Mouse (Mus musculus): ENCODE data around the gene Gm44503. TPM values are rescaled to one million over a fixed set of nuclear protein-coding genes. Genes with fewer than 3 reads are reported as not detected.

The Gm44503 gene
- polyA plus RNA-seq, 2 experiments, result not detected

DNA sequence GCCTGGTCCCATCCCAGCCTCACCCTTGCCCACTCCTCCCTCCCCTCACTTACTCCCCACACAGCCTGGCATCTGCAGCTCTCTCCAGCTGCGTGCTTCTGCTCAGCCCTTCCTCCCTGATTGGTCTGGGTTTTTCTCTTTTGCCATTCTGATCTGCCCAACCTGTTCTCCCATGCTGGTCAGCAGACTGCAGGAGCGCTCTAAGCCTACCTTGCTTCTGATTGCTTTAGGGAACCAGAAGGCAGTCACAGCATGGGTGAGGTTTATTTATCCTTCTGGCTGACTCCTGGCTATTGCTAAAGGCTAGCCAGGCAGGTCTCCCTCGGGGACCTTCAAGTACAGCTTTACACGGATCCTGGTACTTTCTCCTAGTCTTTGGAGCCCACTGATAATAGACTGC lies 72.8 kb downstream of the Gm44503 start:
- no peaks in the 10 kb centered on the region for H3K27me3 ChIP-seq (ENCODE audit: control insufficient read depth, insufficient read depth, low read length)
- H3K9me3 ChIP-seq (ENCODE audit: control insufficient read depth, low read length), result no peaks in the 10 kb centered on the region
- H3K36me3 ChIP-seq (replicated peaks; ENCODE audit: control insufficient read depth, insufficient read depth, low read depth), result no peaks in the 10 kb centered on the region
- H3K4me3 ChIP-seq (ENCODE audit: insufficient read depth in 1 of 2, low read depth in 2 of 2, low read length in 2 of 2), result no peak overlapping the region
- no peaks in the 10 kb centered on the region for H3K4me1 ChIP-seq (replicated peaks; ENCODE audit: control insufficient read depth in 2 of 2, insufficient read depth in 2 of 2, low read length in 1 of 2)
- DNase-seq (ENCODE audit: low read depth in 3 of 3, low spot score in 3 of 3) (no peak), ATAC-seq (ENCODE audit: insufficient read depth) (no peak)
- H3K27ac ChIP-seq, result no peak overlapping the region
- H3K4me2 ChIP-seq (ENCODE audit: low read depth), result no peak overlapping the region
- no peak overlapping the region for H3K9ac ChIP-seq (replicated peaks)
- TF ChIP-seq CTCF (IDR thresholded peaks at IDR 0.05; ENCODE audit: low read depth) (no peak), EP300 (IDR thresholded peaks at IDR 0.05; ENCODE audit: low read depth) (no peak)
- 57% methylated on average over 4 of the region's 4 CpGs for WGBS (ENCODE audit: insufficient replicate concordance)

DNA sequence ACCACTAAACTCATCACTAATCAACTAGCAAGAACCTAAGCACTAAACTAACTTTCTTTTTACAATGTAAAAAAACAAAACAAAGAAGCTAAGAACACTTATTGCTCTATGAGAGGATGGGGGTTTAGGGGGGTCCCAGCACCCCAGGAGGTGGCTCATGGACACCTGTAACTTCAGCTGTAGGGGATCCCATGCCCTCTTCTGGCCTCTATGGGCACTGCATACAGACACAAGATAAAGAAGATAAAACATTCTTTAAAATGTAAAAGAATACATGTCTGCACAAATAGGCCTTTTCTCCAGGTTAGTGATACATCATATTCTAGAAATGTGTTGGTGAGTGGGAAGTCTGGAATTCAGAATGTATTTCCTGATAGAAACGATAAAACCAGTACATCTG lies 74.8 kb downstream of the Gm44503 start:
- 80% methylated on average over 1 of the region's 1 CpGs for WGBS (ENCODE audit: insufficient replicate concordance)
- Histone ChIP-seq H3K9me3 (ENCODE audit: control insufficient read depth, low read length) (no peaks in the 10 kb centered on the region), H3K36me3 (replicated peaks; ENCODE audit: control insufficient read depth, insufficient read depth, low read depth) (no peaks in the 10 kb centered on the region), H3K27ac (no peak overlapping the region), H3K4me3 (ENCODE audit: insufficient read depth in 1 of 2, low read depth in 2 of 2, low read length in 2 of 2) (no peak overlapping the region), H3K4me1 (replicated peaks; ENCODE audit: control insufficient read depth in 2 of 2, insufficient read depth in 2 of 2, low read length in 1 of 2) (no peaks in the 10 kb centered on the region), H3K9ac (replicated peaks) (no peak overlapping the region), H3K4me2 (ENCODE audit: low read depth) (no peak overlapping the region), H3K27me3 (ENCODE audit: control insufficient read depth, insufficient read depth, low read length) (no peaks in the 10 kb centered on the region)
- ATAC-seq (ENCODE audit: insufficient read depth), result no peak
- TF ChIP-seq EP300 (IDR thresholded peaks at IDR 0.05; ENCODE audit: low read depth) (no peak), CTCF (IDR thresholded peaks at IDR 0.05; ENCODE audit: low read depth) (peak; percentile 30)
- no peak for DNase-seq (ENCODE audit: low read depth in 3 of 3, low spot score in 3 of 3)

DNA sequence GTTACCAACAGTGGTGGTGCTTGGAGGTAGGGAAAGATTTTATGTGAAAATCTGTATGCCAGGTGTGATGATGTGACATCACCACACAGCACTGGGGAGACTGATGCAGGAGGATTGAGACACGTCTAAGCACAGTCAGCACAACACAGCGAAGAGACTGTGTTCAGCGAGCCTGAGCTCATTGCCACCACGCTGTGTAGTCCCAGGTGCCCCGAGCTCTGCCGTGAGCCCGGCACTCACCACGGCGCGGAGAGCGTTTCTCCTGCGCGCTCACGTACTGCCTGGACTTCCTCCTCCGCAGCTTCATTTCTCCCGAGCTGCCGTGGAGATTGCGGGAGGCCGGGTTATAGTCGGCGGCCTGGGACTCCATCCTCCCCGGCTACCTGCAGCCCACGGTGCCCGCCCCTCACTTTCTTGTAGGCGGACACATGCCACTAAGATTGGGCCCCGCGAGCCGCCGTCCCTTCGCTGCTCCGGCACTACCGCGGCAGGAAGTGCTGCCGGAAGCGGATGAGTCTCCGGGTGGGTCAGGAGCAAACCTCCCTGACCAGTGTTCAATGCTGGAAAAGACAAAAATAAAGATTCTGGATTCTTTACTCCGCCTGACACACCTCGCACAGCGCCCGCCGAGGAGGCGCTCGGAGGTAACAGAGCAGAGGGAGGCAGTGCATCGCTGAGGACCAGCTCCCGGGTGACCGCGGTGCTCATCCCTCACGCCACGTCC lies 80.7 kb downstream of the Gm44503 start:
- no peaks in the 10 kb centered on the region for H3K9me3 ChIP-seq (ENCODE audit: control insufficient read depth, low read length)
- peak; percentile 86 for ATAC-seq (ENCODE audit: insufficient read depth)
- peak; percentile 74 to 79 (median 77) for DNase-seq (ENCODE audit: low read depth in 3 of 3, low spot score in 3 of 3)
- TF ChIP-seq CTCF (IDR thresholded peaks at IDR 0.05; ENCODE audit: low read depth), result no peak
- no peak for TF ChIP-seq EP300 (IDR thresholded peaks at IDR 0.05; ENCODE audit: low read depth)
- peaks cover 8 to 11% of the 10 kb centered on the region in 2 experiments for H3K4me1 ChIP-seq (replicated peaks; ENCODE audit: control insufficient read depth in 2 of 2, insufficient read depth in 2 of 2, low read length in 1 of 2)
- H3K27ac ChIP-seq, result peak overlapping the region; percentile 46
- H3K27me3 ChIP-seq (ENCODE audit: control insufficient read depth, insufficient read depth, low read length), result no peaks in the 10 kb centered on the region
- under 1% methylated on average over 49 of the region's 49 CpGs for WGBS (ENCODE audit: insufficient replicate concordance)
- H3K9ac ChIP-seq (replicated peaks), result peak overlapping the region; percentile 89
- no peaks in the 10 kb centered on the region for H3K36me3 ChIP-seq (replicated peaks; ENCODE audit: control insufficient read depth, insufficient read depth, low read depth)
- peak overlapping the region; percentile 89 for H3K4me2 ChIP-seq (ENCODE audit: low read depth)
- peak overlapping the region; percentile 70 to 86 for H3K4me3 ChIP-seq (ENCODE audit: insufficient read depth in 1 of 2, low read depth in 2 of 2, low read length in 2 of 2)

DNA sequence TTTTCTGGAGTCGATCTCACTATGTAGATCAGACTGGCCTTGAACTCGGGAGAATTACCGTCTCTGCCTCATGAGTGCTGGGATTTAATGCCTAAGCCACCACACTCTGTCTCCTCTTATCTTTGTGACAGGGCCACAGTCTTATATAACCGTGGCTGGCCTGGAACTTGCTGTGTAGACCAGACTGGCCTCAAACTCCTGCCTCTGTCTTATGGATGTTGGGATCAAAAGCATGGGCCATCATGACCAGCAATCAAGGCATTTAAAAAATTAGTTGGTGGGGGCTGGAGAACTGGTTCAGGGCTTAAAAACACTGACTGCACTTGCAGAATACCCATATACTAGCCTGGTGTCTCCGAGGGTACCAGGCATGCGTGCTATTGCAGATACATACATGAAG lies 81.4 kb downstream of the Gm44503 start, which contains the start of gene Pigb:
Pigb (minus strand) TSS at position 299 of the 400 bp plus-strand sequence.
- Histone ChIP-seq H3K27ac (peak within 1 kb of the TSS; percentile 46), H3K9me3 (ENCODE audit: control insufficient read depth, low read length) (no peaks in the 10 kb centered on the region), H3K4me2 (ENCODE audit: low read depth) (peak within 1 kb of the TSS; percentile 89), H3K4me3 (ENCODE audit: insufficient read depth in 1 of 2, low read depth in 2 of 2, low read length in 2 of 2) (peak within 1 kb of the TSS; percentile 70 to 86), H3K27me3 (ENCODE audit: control insufficient read depth, insufficient read depth, low read length) (no peaks in the 10 kb centered on the region), H3K4me1 (replicated peaks; ENCODE audit: control insufficient read depth in 2 of 2, insufficient read depth in 2 of 2, low read length in 1 of 2) (peaks cover 8 to 14% of the 10 kb centered on the region in 2 experiments), H3K36me3 (replicated peaks; ENCODE audit: control insufficient read depth, insufficient read depth, low read depth) (no peaks in the 10 kb centered on the region), H3K9ac (replicated peaks) (peak within 1 kb of the TSS; percentile 89)
- 27% methylated on average over 6 of the region's 6 CpGs for WGBS (ENCODE audit: insufficient replicate concordance)
- no peak for DNase-seq (ENCODE audit: low read depth in 3 of 3, low spot score in 3 of 3)
- no peak for ATAC-seq (ENCODE audit: insufficient read depth)
- no peak for TF ChIP-seq CTCF (IDR thresholded peaks at IDR 0.05; ENCODE audit: low read depth)
- no peak for TF ChIP-seq EP300 (IDR thresholded peaks at IDR 0.05; ENCODE audit: low read depth)

DNA sequence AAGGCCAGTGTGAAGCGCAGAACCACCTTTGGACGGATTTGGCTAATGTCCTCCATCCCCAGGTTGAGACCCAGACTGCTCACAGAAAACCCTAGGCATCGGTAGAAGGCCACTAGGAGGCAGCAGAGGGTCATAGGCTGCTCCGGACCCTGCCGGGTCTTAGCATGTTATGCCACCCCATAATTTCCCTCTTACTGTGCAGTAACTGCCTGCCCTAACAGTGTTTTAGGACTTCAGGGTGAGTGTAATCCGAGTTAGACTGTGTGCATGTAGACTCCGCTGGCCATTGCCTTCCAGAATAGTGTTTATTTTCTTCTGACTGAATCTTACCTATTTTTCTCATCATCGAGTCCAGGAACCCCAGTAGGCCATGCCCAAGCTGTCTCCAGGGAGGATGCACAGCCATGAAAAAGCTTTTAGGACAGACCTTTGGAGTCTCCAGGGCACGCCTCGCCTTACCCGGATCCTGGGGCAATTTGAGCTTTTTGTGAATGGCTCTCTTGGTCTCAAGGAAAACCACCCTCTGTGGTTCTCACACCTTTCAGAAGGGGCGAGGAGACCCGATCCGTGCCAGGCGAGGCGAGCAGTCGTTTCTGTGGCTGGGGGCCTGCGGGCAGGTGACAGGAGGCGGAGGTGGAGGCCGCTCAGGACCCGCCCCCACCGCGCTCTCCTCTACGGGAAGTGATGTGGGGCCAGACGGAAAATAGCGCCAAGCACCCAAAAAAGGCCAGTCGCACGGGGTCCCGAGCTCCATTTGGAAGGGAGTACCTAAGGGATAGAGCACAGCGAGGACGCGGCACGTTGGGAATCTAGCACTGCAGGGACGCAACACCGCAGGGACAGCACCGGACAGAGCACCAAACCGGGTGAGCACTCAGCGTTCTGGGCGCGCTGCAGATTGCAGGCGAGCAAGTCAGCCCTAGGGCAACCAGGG lies 85.8 kb downstream of the Gm44503 start, which contains the start of gene Rab27a:
Rab27a (plus strand) TSS at position 709 of the 934 bp plus-strand sequence.
- H3K9me3 ChIP-seq (ENCODE audit: control insufficient read depth, low read length), result no peaks in the 10 kb centered on the region
- peak; percentile 62 for ATAC-seq (ENCODE audit: insufficient read depth)
- DNase-seq (ENCODE audit: low read depth in 3 of 3, low spot score in 3 of 3), result peak; percentile 54 to 62 (median 59)
- no peaks in the 10 kb centered on the region for H3K27me3 ChIP-seq (ENCODE audit: control insufficient read depth, insufficient read depth, low read length)
- H3K4me2 ChIP-seq (ENCODE audit: low read depth), result peak within 1 kb of the TSS; percentile 66
- 2% methylated on average over 41 of the region's 41 CpGs for WGBS (ENCODE audit: insufficient replicate concordance)
- no peaks in the 10 kb centered on the region for H3K36me3 ChIP-seq (replicated peaks; ENCODE audit: control insufficient read depth, insufficient read depth, low read depth)
- peak; percentile 96 for TF ChIP-seq CTCF (IDR thresholded peaks at IDR 0.05; ENCODE audit: low read depth)
- TF ChIP-seq EP300 (IDR thresholded peaks at IDR 0.05; ENCODE audit: low read depth), result no peak
- peaks cover 5 to 11% of the 10 kb centered on the region in 2 experiments for H3K4me1 ChIP-seq (replicated peaks; ENCODE audit: control insufficient read depth in 2 of 2, insufficient read depth in 2 of 2, low read length in 1 of 2)
- H3K4me3 ChIP-seq (ENCODE audit: insufficient read depth in 1 of 2, low read depth in 2 of 2, low read length in 2 of 2), result peak within 1 kb of the TSS; percentile 53 to 59
- no peak within 1 kb of the TSS for H3K27ac ChIP-seq
- peak within 1 kb of the TSS; percentile 4; the same call in 1 of the 2 replicates for H3K9ac ChIP-seq (replicated peaks)

All from liver, embryonic 14.5 days (tissue).